Mouse (Mus musculus): ENCODE results near the gene Zfp239. TPM values are rescaled to one million over a fixed set of nuclear protein-coding genes. Genes with fewer than 3 reads are reported as not detected.

Zfp239 gene
- total and polyA plus RNA-seq, 3 experiments, result 0.29 to 0.64 (median 0.47) TPM

GRCm38 (mm10) chr6:117906015-117906531, 44.2 kb downstream of the Zfp239 start:
- Histone ChIP-seq H3K4me1 (ENCODE audit: control insufficient read depth, insufficient read depth, low read length) (peaks cover 9% of the 10 kb centered on the region), H3K9ac (ENCODE audit: low read depth, low read length) (peak overlapping the region; percentile 68), H3K79me2 (replicated peaks; ENCODE audit: control insufficient read depth, insufficient read depth, low read length) (peaks cover 3% of the 10 kb centered on the region), H3K27ac (peak overlapping the region; percentile 87), H3K36me3 (ENCODE audit: control insufficient read depth, insufficient read depth, low read length) (peaks cover 13% of the 10 kb centered on the region), H3K27me3 (ENCODE audit: control insufficient read depth, insufficient read depth, low read length) (no peaks in the 10 kb centered on the region), H3K4me3 (peak overlapping the region; percentile 89)
- TF ChIP-seq POLR2A (IDR thresholded peaks at IDR 0.05; ENCODE audit: insufficient read depth, low read depth, low read length) (no peak; the same call in none of the 2 replicates), CTCF (IDR thresholded peaks at IDR 0.05) (no peak), EP300 (IDR thresholded peaks at IDR 0.05; ENCODE audit: insufficient read depth, low read depth, low read length) (no peak)
- under 1% methylated on average over 25 of the region's 25 CpGs for WGBS
- DNase-seq, result no peak
- intact Hi-C loops (cut with DNase I), result loop anchor here (1.0 to 2.0 kb wide), 3 partner anchors 15 to 65 kb away; partner anchors contain the start of gene Zfp637

- DNase-seq, result peak; percentile 96 to 99
- intact Hi-C loops (cut with DNase I), result loop anchor here (1.0 to 2.0 kb wide), 3 partner anchors 14 to 66 kb away; partner anchors contain the start of gene Zfp637
- under 1% methylated on average over 64 of the region's 68 CpGs for WGBS
Observed at GRCm38 (mm10) chr6:117906590-117907271, 44.8 kb downstream of the Zfp239 start.

GRCm38 (mm10) chr6:117907301-117907978, 45.5 kb downstream of the Zfp239 start:
- Histone ChIP-seq H3K36me3 (ENCODE audit: control insufficient read depth, insufficient read depth, low read length) (peaks cover 13% of the 10 kb centered on the region), H3K9ac (ENCODE audit: low read depth, low read length) (peak overlapping the region; percentile 97), H3K4me3 (peak overlapping the region; percentile 96), H3K27me3 (ENCODE audit: control insufficient read depth, insufficient read depth, low read length) (no peaks in the 10 kb centered on the region), H3K27ac (peak overlapping the region; percentile 96), H3K4me1 (ENCODE audit: control insufficient read depth, insufficient read depth, low read length) (peaks cover 9% of the 10 kb centered on the region), H3K79me2 (replicated peaks; ENCODE audit: control insufficient read depth, insufficient read depth, low read length) (peaks cover 3% of the 10 kb centered on the region)
- TF ChIP-seq CTCF (IDR thresholded peaks at IDR 0.05) (peak; percentile 31), EP300 (IDR thresholded peaks at IDR 0.05; ENCODE audit: insufficient read depth, low read depth, low read length) (no peak)
- DNase-seq, result peak; percentile 90 to 93
- intact Hi-C loops (cut with DNase I), result loop anchor here (2.0 kb wide), 2 partner anchors 13 to 67 kb away; partner anchors contain the start of gene Zfp637
- WGBS, result under 1% methylated on average over 73 of the region's 77 CpGs

More at GRCm38 (mm10) chr6:117906590-117907271, 44.8 kb downstream of the Zfp239 start:
- peak overlapping the region; percentile 97 for H3K9ac ChIP-seq (ENCODE audit: low read depth, low read length)
- H3K27me3 ChIP-seq (ENCODE audit: control insufficient read depth, insufficient read depth, low read length), result no peaks in the 10 kb centered on the region
- peak overlapping the region; percentile 96 for H3K27ac ChIP-seq
- peaks cover 3% of the 10 kb centered on the region for H3K79me2 ChIP-seq (replicated peaks; ENCODE audit: control insufficient read depth, insufficient read depth, low read length)
- TF ChIP-seq CTCF (IDR thresholded peaks at IDR 0.05) (no peak), POLR2A (IDR thresholded peaks at IDR 0.05; ENCODE audit: insufficient read depth, low read depth, low read length) (peak; percentile 84), EP300 (IDR thresholded peaks at IDR 0.05; ENCODE audit: insufficient read depth, low read depth, low read length) (peak; percentile 51; the same call in 1 of the 2 replicates)
- H3K4me1 ChIP-seq (ENCODE audit: control insufficient read depth, insufficient read depth, low read length), result peaks cover 9% of the 10 kb centered on the region
- H3K4me3 ChIP-seq, result peak overlapping the region; percentile 96
- peaks cover 13% of the 10 kb centered on the region for H3K36me3 ChIP-seq (ENCODE audit: control insufficient read depth, insufficient read depth, low read length)

- Histone ChIP-seq H3K9ac (ENCODE audit: low read depth, low read length) (peak overlapping the region; percentile 97), H3K27me3 (ENCODE audit: control insufficient read depth, insufficient read depth, low read length) (no peaks in the 10 kb centered on the region), H3K27ac (peak overlapping the region; percentile 96), H3K4me1 (ENCODE audit: control insufficient read depth, insufficient read depth, low read length) (peaks cover 9% of the 10 kb centered on the region), H3K36me3 (ENCODE audit: control insufficient read depth, insufficient read depth, low read length) (peaks cover 13% of the 10 kb centered on the region), H3K4me3 (peak overlapping the region; percentile 96), H3K79me2 (replicated peaks; ENCODE audit: control insufficient read depth, insufficient read depth, low read length) (peaks cover 3% of the 10 kb centered on the region)
- intact Hi-C loops (cut with DNase I), result loop anchor here (1.0 to 2.0 kb wide), 3 partner anchors 8 to 67 kb away; partner anchors contain the start of gene Zfp637
- 1% methylated on average over 26 of the region's 26 CpGs for WGBS
- no peak for DNase-seq
- TF ChIP-seq POLR2A (IDR thresholded peaks at IDR 0.05; ENCODE audit: insufficient read depth, low read depth, low read length) (no peak), CTCF (IDR thresholded peaks at IDR 0.05) (no peak), EP300 (IDR thresholded peaks at IDR 0.05; ENCODE audit: insufficient read depth, low read depth, low read length) (no peak)
Observed at GRCm38 (mm10) chr6:117907979-117908355, 46.1 kb downstream of the Zfp239 start.

- intact Hi-C loops (cut with DNase I), result loop anchor here (1.0 kb wide), 1 partner anchor 8 kb away; no protein-coding TSS in a partner anchor
- H3K4me1 ChIP-seq (ENCODE audit: control insufficient read depth, insufficient read depth, low read length), result peaks cover 9% of the 10 kb centered on the region
- peak overlapping the region; percentile 97 for H3K9ac ChIP-seq (ENCODE audit: low read depth, low read length)
- no peak for TF ChIP-seq EP300 (IDR thresholded peaks at IDR 0.05; ENCODE audit: insufficient read depth, low read depth, low read length)
- TF ChIP-seq CTCF (IDR thresholded peaks at IDR 0.05), result no peak
- TF ChIP-seq POLR2A (IDR thresholded peaks at IDR 0.05; ENCODE audit: insufficient read depth, low read depth, low read length), result no peak
- no peak for DNase-seq
- peaks cover 13% of the 10 kb centered on the region for H3K36me3 ChIP-seq (ENCODE audit: control insufficient read depth, insufficient read depth, low read length)
- H3K27me3 ChIP-seq (ENCODE audit: control insufficient read depth, insufficient read depth, low read length), result no peaks in the 10 kb centered on the region
- peak overlapping the region; percentile 96 for H3K4me3 ChIP-seq
- WGBS, result 3% methylated on average over 14 of the region's 14 CpGs
- H3K27ac ChIP-seq, result peak overlapping the region; percentile 96; the same call in 1 of the 2 replicates
- H3K79me2 ChIP-seq (replicated peaks; ENCODE audit: control insufficient read depth, insufficient read depth, low read length), result peaks cover 3% of the 10 kb centered on the region
Observed at GRCm38 (mm10) chr6:117908424-117908900, 46.6 kb downstream of the Zfp239 start.

Data from heart, adult 2 months (tissue).